Mouse (Mus musculus): ENCODE results near the gene Hdac8.

GRCm38 (mm10) chrX:102251937-102252860 lies 253.0 kb downstream of the Hdac8 start, which contains the start of gene Cited1:
- TF ChIP-seq CTCF (IDR thresholded peaks at IDR 0.05; ENCODE audit: low read depth), result no peak
- no peak for TF ChIP-seq EP300 (optimal IDR thresholded peaks at IDR 0.05)

Measured in stomach, postnatal 0 days (tissue).